Mouse (Mus musculus) testis, adult 10 weeks (tissue): ENCODE data around the gene Bpgm. TPM values are rescaled to one million over a fixed set of nuclear protein-coding genes. Genes with fewer than 3 reads are reported as not detected.

Source experiments
- polyA plus RNA-seq: library from polyadenylated mRNA; stranded (reverse); fragments of 350-450 nt; fragmentation: Illumina TruSeq; extraction: RNeasy Lipid Tissue Mini Kit (QIAGEN cat#74804); gene quantifications from one replicate; pipeline ENCODE4 v1.2.3, GENCODE M21; 2014; ENCODE audit warnings: low read depth, low replicate concordance

Gene Bpgm
- polyA plus RNA-seq = 81.1 TPM

DNA sequence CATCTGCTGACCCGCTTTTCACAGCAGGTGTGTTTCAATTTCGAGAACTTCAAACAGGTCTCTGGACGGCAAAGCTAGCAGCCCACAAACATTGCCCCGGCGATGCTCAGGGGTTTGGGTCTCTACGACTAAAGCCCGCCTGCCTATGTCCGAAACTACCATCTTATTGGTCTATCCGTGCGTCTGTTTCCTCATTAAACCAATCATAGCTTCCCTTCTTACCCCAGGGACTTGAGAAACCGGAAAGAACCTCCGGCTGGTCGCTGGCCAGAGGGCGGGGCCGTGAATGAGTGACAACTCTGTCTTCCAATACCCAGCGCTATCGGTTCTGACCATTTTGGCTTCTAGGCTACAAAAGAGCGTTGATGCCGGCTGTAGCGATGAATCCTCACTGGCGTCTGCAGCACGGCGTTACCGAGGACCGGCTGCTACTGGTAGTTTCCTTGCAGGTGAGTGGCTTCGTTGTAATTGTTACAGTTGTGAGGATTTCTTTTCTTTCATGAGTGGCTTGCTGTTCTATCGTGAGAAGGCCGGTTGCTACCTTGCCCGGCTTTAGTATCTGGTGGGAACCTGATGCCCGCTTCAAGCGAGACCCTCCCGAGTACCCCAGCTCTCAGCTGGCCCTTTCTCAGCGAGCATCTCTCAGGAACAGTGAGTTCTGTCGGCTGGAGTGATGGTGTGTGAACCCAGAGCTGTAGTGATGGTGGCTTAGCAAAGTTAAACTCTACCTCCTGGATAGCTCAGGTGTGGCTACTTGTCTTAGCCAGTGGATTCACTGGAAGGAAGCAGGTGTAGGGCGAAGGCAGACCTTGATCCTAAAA, at the start of gene Bpgm:
Gene Bpgm (plus strand): TSS at position 234 of the 821 bp plus-strand sequence.

Other genes with a start within 250 kb of the Bpgm start
- gene Akr1b3, start 158.7 kb upstream of the Bpgm start, polyA plus RNA-seq = 152 TPM
- gene Akr1b8, start 122.1 kb upstream of the Bpgm start, polyA plus RNA-seq = 20.0 TPM
- 5.0 TPM for gene Akr1b10, start 92.0 kb upstream of the Bpgm start, polyA plus RNA-seq
- 0.27 TPM for gene Akr1b7, start 63.9 kb upstream of the Bpgm start, polyA plus RNA-seq
- 26.0 TPM for gene Cald1, start 122.3 kb downstream of the Bpgm start, polyA plus RNA-seq